Mouse (Mus musculus) liver, adult 2 months (tissue): ENCODE results near the gene Scaf11.

Source experiments
- CTCF ChIP-seq: fragments of 200-500 bp; IDR thresholded peaks from 2 replicates; pipeline ENCODE4 v1.5.1; 2011; ENCODE audit warnings: low read depth, low read length, control low read depth
- POLR2A ChIP-seq: fragments of 200-500 bp; IDR thresholded peaks from 2 replicates; pipeline ENCODE4 v1.6.1; 2011; ENCODE audit warnings: low read length, control low read depth; ENCODE audit not compliant: insufficient read depth; ENCODE audit errors: extremely low read depth

DNA sequence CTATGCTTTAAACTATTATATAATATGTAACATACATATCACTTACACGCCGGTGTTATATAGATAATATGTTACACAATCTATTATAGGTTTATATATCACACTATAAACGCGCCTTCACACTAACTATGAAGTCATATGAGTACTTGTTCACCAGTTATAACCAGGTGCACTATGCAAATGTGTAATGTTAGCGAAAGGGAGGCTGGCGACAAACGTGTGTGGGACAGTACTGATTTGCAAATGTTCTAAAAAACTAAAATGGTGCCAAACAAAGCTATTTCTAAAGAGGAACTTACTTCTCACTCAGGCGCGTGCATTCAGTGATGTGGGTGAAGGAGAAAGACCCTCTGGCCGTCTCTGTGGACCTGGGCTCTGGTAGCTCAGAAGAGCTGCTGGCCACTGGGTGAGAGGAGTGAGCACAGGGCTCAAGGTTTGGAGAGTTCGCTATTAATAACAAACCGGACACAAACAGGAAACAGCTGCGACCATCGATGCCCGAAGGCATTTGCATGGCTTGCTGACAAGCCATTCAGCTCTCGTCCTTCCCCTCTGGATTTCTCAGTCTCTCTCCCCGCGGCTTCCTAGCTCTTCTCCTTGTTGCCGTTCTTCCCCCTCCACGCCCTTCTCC, 13.8 kb upstream of the Scaf11 start:
- TF ChIP-seq CTCF (no peak), POLR2A (no peak)
